Mouse (Mus musculus): ENCODE results near the gene Dnah2.

DNA sequence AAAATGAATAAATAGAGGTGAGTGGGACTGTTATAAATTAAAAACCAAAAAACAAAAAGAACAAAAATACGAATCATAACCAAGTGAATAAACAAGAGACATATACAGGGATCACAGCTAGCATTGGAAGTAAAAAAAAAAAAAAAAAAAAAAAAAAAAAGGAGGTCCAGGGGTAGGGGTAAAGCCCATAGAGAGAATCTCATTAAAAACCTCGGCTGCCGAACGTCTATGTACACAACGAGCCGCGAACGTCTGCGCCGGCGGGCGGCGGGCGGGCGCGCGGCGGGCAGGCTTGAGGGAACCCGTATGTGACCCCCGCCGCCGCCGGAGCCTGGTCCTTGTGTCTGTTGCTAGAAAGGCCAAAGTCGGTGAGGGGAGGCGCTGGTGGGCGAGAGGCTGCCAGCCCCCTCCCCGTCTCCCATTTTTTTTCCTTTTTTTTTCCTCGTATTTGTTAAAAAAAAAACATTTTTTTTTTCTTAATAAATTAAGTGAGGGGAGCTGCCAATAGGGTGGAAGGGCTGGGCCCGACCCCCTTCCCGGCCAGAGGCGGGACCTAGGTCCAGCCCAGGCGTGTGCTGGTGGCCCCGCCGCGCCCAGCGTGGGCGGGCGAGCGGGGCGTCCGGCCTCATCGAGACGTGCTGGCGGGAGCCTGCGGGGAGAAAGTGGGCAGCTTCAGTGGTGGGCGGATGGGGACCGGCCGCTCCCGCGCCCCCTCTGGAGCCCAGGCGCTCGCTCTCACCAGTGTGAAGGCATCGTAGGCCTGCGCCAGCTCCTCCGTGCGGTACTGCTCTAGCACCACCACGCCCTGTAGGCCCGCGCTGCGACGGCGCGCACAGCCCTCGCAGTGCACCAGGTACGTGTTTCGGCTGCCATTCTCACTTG is 149.5 kb downstream of the Dnah2 start:
- no peak for TF ChIP-seq EP300 (IDR thresholded peaks at IDR 0.05; ENCODE audit: insufficient read depth, low read depth, low read length)
- no peak for TF ChIP-seq CTCF (IDR thresholded peaks at IDR 0.05)
- no peak for TF ChIP-seq POLR2A (IDR thresholded peaks at IDR 0.05; ENCODE audit: insufficient read depth, low read depth, low read length)

Measured in heart, adult 2 months (tissue).